Mouse (Mus musculus) thymus, adult 2 months (tissue): Measurements from ENCODE around the gene Podn.

Experiments
- CTCF ChIP-seq: fragments of 200-500 bp; IDR thresholded peaks from 2 replicates; pipeline ENCODE4 v1.5.1; 2012; ENCODE audit warnings: mild to moderate bottlenecking, control low read depth, low read length, moderate library complexity, borderline replicate concordance; ENCODE audit not compliant: control insufficient read depth, poor library complexity, insufficient read depth; ENCODE audit errors: extremely low read depth
- POLR2A ChIP-seq: fragments of 200-500 bp; IDR thresholded peaks from 2 replicates; pipeline ENCODE4 v1.6.1; 2012; ENCODE audit warnings: mild to moderate bottlenecking, low read length, control low read depth, moderate library complexity; ENCODE audit not compliant: control insufficient read depth, poor library complexity, insufficient read depth; ENCODE audit errors: extremely low read depth

DNA sequence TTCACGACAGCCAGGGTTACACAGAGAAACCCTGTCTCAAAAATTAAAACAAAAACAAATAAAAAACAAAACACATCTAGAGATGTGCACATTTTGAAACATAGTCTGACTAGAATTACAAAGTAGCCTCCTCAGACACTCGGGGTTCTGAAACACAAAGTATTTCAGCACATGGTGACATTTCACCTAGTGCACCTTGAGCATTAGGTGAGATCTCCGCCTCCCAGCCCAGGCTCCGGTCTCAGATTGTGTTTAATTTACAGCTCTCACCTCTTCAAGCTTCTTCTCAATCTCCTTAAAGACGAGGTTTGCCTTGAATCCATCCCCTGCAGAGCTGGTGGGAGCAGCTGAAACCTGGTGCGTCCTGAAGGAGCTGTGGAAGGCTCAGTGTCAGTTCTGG, 32.6 kb downstream of the Podn start:
- TF ChIP-seq CTCF (no peak), POLR2A (no peak)
